In genomic region chr8:67086215-67087010, GRCm38 (mm10) we compare ENCODE assay signal across 19 mouse cellular contexts.
DNase-seq lines count a peak whose midpoint lies in the region; ATAC-seq and TF ChIP-seq lines count a peak whose summit lies in the region.
"Had no signal": no experiment of that assay in that cellular context is flagged by ENCODE, and none has a peak within 500 bp of the region (broad histone marks: within the 10 kb centered on the region; RNA-seq: fewer than 3 reads in every experiment).

No protein-coding gene starts in this region.

- H3K27me3 ChIP-seq in forebrain, embryonic 11.5 days (ENCODE audit: control insufficient read depth, insufficient read depth, low read length): no peaks in the 10 kb centered on the region
- H3K27me3 ChIP-seq in forebrain, embryonic 10.5 days (ENCODE audit: poor library complexity, severe bottlenecking): no peaks in the 10 kb centered on the region
- H3K27me3 ChIP-seq in neural tube, embryonic 12.5 days (replicated peaks): no peaks in the 10 kb centered on the region
- no peaks in the 10 kb centered on the region for H3K27me3 ChIP-seq in forebrain, embryonic 16.5 days (replicated peaks; ENCODE audit: control insufficient read depth, insufficient read depth, low read length)
- no peaks in the 10 kb centered on the region for H3K27me3 ChIP-seq in heart, embryonic 10.5 days (ENCODE audit: insufficient read depth, poor library complexity, severe bottlenecking)
- H3K27me3 ChIP-seq: heart, embryonic 12.5 days; limb, embryonic 13.5 days; liver, embryonic 13.5 days had no signal

- no peaks in the 10 kb centered on the region for H3K36me3 ChIP-seq in forebrain, embryonic 11.5 days (ENCODE audit: control insufficient read depth, insufficient read depth, low read length)
- H3K36me3 ChIP-seq in forebrain, embryonic 10.5 days (replicated peaks): no peaks in the 10 kb centered on the region
- H3K36me3 ChIP-seq in neural tube, embryonic 12.5 days: no peaks in the 10 kb centered on the region
- H3K36me3 ChIP-seq in forebrain, embryonic 16.5 days (ENCODE audit: control insufficient read depth, insufficient read depth): no peaks in the 10 kb centered on the region
- H3K36me3 ChIP-seq in heart, embryonic 10.5 days: no peaks in the 10 kb centered on the region
- H3K36me3 ChIP-seq: heart, embryonic 12.5 days; limb, embryonic 13.5 days; liver, embryonic 13.5 days had no signal

- no peaks in the 10 kb centered on the region for H3K9me3 ChIP-seq in forebrain, embryonic 11.5 days (ENCODE audit: control insufficient read depth, low read length)
- no peaks in the 10 kb centered on the region; the same call in 1 of the 2 replicates for H3K9me3 ChIP-seq in forebrain, embryonic 10.5 days
- no peaks in the 10 kb centered on the region for H3K9me3 ChIP-seq in neural tube, embryonic 12.5 days
- H3K9me3 ChIP-seq in forebrain, embryonic 16.5 days (ENCODE audit: control insufficient read depth, low read length): no peaks in the 10 kb centered on the region
- no peaks in the 10 kb centered on the region for H3K9me3 ChIP-seq in heart, embryonic 10.5 days
- H3K9me3 ChIP-seq: heart, embryonic 12.5 days; limb, embryonic 13.5 days; liver, embryonic 13.5 days had no signal

- ATAC-seq in forebrain, embryonic 11.5 days (replicated peaks; ENCODE audit: low FRiP score): peak; percentile 65
- ATAC-seq in neural tube, embryonic 12.5 days (ENCODE audit: low FRiP score, low read depth): peak; percentile 29; the same call in 1 of the 2 replicates
- peak; percentile 84 for ATAC-seq in forebrain, embryonic 16.5 days
- ATAC-seq: CD4-positive, CD25-positive, alpha-beta regulatory T cell, adult 4 months had no signal

- no peak for DNase-seq in forebrain, embryonic 11.5 days (ENCODE audit: low spot score)
- DNase-seq in forebrain, embryonic 10.5 days (ENCODE audit: extremely low spot score, low spot score): no peak
- no peak for DNase-seq in neural tube, embryonic 10.5 days (ENCODE audit: extremely low spot score, low spot score)
- no peak for DNase-seq in heart, embryonic 10.5 days (ENCODE audit: low spot score)
- no peak for DNase-seq in cerebellum, postnatal 14 days
- DNase-seq in layer of hippocampus, adult 2 months (ENCODE audit: low spot score in 2 of 2): no peak
- DNase-seq: adrenal gland, adult 8-10 months; cerebellum, postnatal 25 days; heart, postnatal 14 days; kidney, adult 11 months; layer of hippocampus, postnatal 36 days; liver, embryonic 13.5 days; lung, embryonic 14.5 days; lung, postnatal 36 days had no signal

- no peak for TF ChIP-seq CTCF in layer of hippocampus, adult 2 months (conservative IDR thresholded peaks at IDR 0.05)

- no peak overlapping the region for H3K4me2 ChIP-seq in forebrain, embryonic 11.5 days (ENCODE audit: low read depth, low read length, severe bottlenecking)
- no peak overlapping the region for H3K4me2 ChIP-seq in neural tube, embryonic 12.5 days (replicated peaks)
- no peak overlapping the region for H3K4me2 ChIP-seq in forebrain, embryonic 16.5 days (ENCODE audit: low read length)
- H3K4me2 ChIP-seq: heart, embryonic 12.5 days; limb, embryonic 13.5 days; liver, embryonic 13.5 days; lung, embryonic 14.5 days had no signal

- H3K9ac ChIP-seq in forebrain, embryonic 11.5 days (ENCODE audit: low read length): no peak overlapping the region
- H3K9ac ChIP-seq in neural tube, embryonic 12.5 days: no peak overlapping the region
- H3K9ac ChIP-seq in forebrain, embryonic 16.5 days (replicated peaks; ENCODE audit: low read depth, low read length): no peak overlapping the region
- H3K9ac ChIP-seq: heart, embryonic 12.5 days; limb, embryonic 13.5 days; liver, embryonic 13.5 days; lung, embryonic 14.5 days had no signal

- no peak overlapping the region for H3K4me3 ChIP-seq in forebrain, embryonic 11.5 days (ENCODE audit: low read depth, low read length)
- H3K4me3 ChIP-seq in forebrain, embryonic 10.5 days: no peak overlapping the region
- H3K4me3 ChIP-seq in neural tube, embryonic 12.5 days: no peak overlapping the region
- no peak overlapping the region for H3K4me3 ChIP-seq in forebrain, embryonic 16.5 days (replicated peaks; ENCODE audit: low read length)
- H3K4me3 ChIP-seq in heart, embryonic 10.5 days: no peak overlapping the region
- no peak overlapping the region for H3K4me3 ChIP-seq in layer of hippocampus, adult 2 months
- H3K4me3 ChIP-seq: heart, embryonic 12.5 days; limb, embryonic 13.5 days; liver, embryonic 13.5 days had no signal

- no peaks in the 10 kb centered on the region for H3K4me1 ChIP-seq in forebrain, embryonic 11.5 days (replicated peaks; ENCODE audit: control insufficient read depth, insufficient read depth, low read length)
- peaks cover 13% of the 10 kb centered on the region for H3K4me1 ChIP-seq in forebrain, embryonic 10.5 days
- peaks cover 3% of the 10 kb centered on the region; the same call in 1 of the 2 replicates for H3K4me1 ChIP-seq in neural tube, embryonic 12.5 days
- H3K4me1 ChIP-seq in forebrain, embryonic 16.5 days (replicated peaks; ENCODE audit: control insufficient read depth, insufficient read depth, low read length): 0 out of 2 replicates have a peak, but pooled peaks cover 2% of the 10 kb centered on the region
- H3K4me1 ChIP-seq in heart, embryonic 10.5 days: no peaks in the 10 kb centered on the region
- H3K4me1 ChIP-seq: heart, embryonic 12.5 days; limb, embryonic 13.5 days; liver, embryonic 13.5 days had no signal

- H3K27ac ChIP-seq in forebrain, embryonic 11.5 days (ENCODE audit: low read depth, low read length): no peak overlapping the region
- H3K27ac ChIP-seq in forebrain, embryonic 10.5 days: no peak overlapping the region
- no peak overlapping the region for H3K27ac ChIP-seq in neural tube, embryonic 12.5 days
- H3K27ac ChIP-seq in forebrain, embryonic 16.5 days (ENCODE audit: low read length): no peak overlapping the region
- H3K27ac ChIP-seq in heart, embryonic 10.5 days: no peak overlapping the region
- H3K27ac ChIP-seq in layer of hippocampus, adult 2 months: no peak overlapping the region
- H3K27ac ChIP-seq: limb, embryonic 13.5 days; liver, embryonic 13.5 days had no signal

- 10% methylated on average over 1 of the region's 1 CpGs for WGBS in forebrain, embryonic 11.5 days
- WGBS in forebrain, embryonic 10.5 days: 14% methylated on average over 1 of the region's 1 CpGs
- 5% methylated on average over 1 of the region's 1 CpGs for WGBS in neural tube, embryonic 12.5 days
- 0% methylated on average over 1 of the region's 1 CpGs for WGBS in forebrain, embryonic 16.5 days
- WGBS in heart, embryonic 10.5 days: 31% methylated on average over 1 of the region's 1 CpGs

Comparison
In these comparisons a context has a peak if more than half of its experiments do, and no peak if none do; other contexts are left out.
1. ATAC-seq: peak in every context shown above with its lines; median percentile 84 in forebrain, embryonic 16.5 days; 65 in forebrain, embryonic 11.5 days; 29 in neural tube, embryonic 12.5 days.